Mouse (Mus musculus) myocyte (in vitro differentiated cells): ENCODE measurements around the gene Apex2. TPM values are rescaled to one million over a fixed set of nuclear protein-coding genes. Genes with fewer than 3 reads are reported as not detected.

Experiments
- H3K27me3 ChIP-seq: one replicate; pipeline ENCODE4 v1.6.1; 2011; ENCODE audit not compliant: control insufficient read depth, insufficient read depth, insufficient read length
- H3K36me3 ChIP-seq: one replicate; pipeline ENCODE4 v1.6.1; 2011; ENCODE audit not compliant: control insufficient read depth, insufficient read depth
- H3K4me2 ChIP-seq: one replicate; pipeline ENCODE4 v1.6.1; 2011; ENCODE audit warnings: low read depth, control low read depth
- H3K4me3 ChIP-seq: one replicate; pipeline ENCODE4 v1.5.1; 2011; ENCODE audit warnings: mild to moderate bottlenecking, control low read depth, moderate library complexity
- H3K79me2 ChIP-seq: one replicate; pipeline ENCODE4 v1.6.1; 2011; ENCODE audit not compliant: control insufficient read depth, insufficient read depth
- H3ac ChIP-seq: one replicate; pipeline ENCODE4 v1.6.1; 2011; ENCODE audit not compliant: control insufficient read depth, insufficient read length
- CEBPB ChIP-seq: IDR thresholded peaks from 2 replicates; pipeline ENCODE4 v1.6.1; 2011; ENCODE audit warnings: mild to moderate bottlenecking, moderate library complexity; ENCODE audit not compliant: poor library complexity, insufficient read depth, severe bottlenecking
- E2F4 ChIP-seq: IDR thresholded peaks from one replicate; pipeline ENCODE4 v1.6.1; 2011; ENCODE audit warnings: mild to moderate bottlenecking, control low read depth, moderate library complexity; ENCODE audit not compliant: insufficient read depth
- MAX ChIP-seq: IDR thresholded peaks from one replicate; pipeline ENCODE4 v1.6.1; 2011; ENCODE audit warnings: low read depth, mild to moderate bottlenecking, control low read depth
- MYOD1 ChIP-seq, 3 experiments: IDR thresholded peaks; one replicate each; pipeline ENCODE4 v1.6.1; 2011; ENCODE audit warnings: control low read depth in 2 of 3, low read depth in 2 of 3, mild to moderate bottlenecking in 2 of 3, moderate library complexity in 1 of 3; ENCODE audit not compliant: insufficient read length in 2 of 3, control insufficient read depth in 1 of 3
- MYOG ChIP-seq, 3 experiments: IDR thresholded peaks; one replicate each; pipeline ENCODE4 v1.6.1; 2011; ENCODE audit warnings: control low read depth in 2 of 3, low read depth in 2 of 3, mild to moderate bottlenecking in 2 of 3; ENCODE audit not compliant: insufficient read length in 2 of 3, control insufficient read depth in 1 of 3, insufficient read depth in 1 of 3
- POLR2A ChIP-seq: IDR thresholded peaks from one replicate; pipeline ENCODE4 v1.6.1; 2011; ENCODE audit warnings: low read depth, mild to moderate bottlenecking, control low read depth, moderate library complexity; ENCODE audit not compliant: insufficient read length
- POLR2AphosphoS2 ChIP-seq: IDR thresholded peaks from one replicate; pipeline ENCODE4 v1.6.1; 2011; ENCODE audit warnings: low read depth, control low read depth; ENCODE audit not compliant: insufficient read length
- REST ChIP-seq: IDR thresholded peaks from one replicate; pipeline ENCODE4 v1.6.1; 2011; ENCODE audit warnings: mild to moderate bottlenecking, control low read depth, moderate library complexity; ENCODE audit not compliant: insufficient read depth, insufficient read length
- SRF ChIP-seq: IDR thresholded peaks from one replicate; pipeline ENCODE4 v1.6.1; 2011; ENCODE audit warnings: low read depth; ENCODE audit not compliant: control insufficient read depth, insufficient read length
- TCF12 ChIP-seq: IDR thresholded peaks from one replicate; pipeline ENCODE4 v1.6.1; 2011; ENCODE audit warnings: mild to moderate bottlenecking, control low read depth; ENCODE audit not compliant: poor library complexity, insufficient read depth, severe bottlenecking
- TCF3 ChIP-seq: IDR thresholded peaks from one replicate; pipeline ENCODE4 v1.6.1; 2011; ENCODE audit warnings: low read depth, control low read depth; ENCODE audit not compliant: insufficient read length
- USF1 ChIP-seq: IDR thresholded peaks from one replicate; pipeline ENCODE4 v1.6.1; 2011; ENCODE audit warnings: low read depth, mild to moderate bottlenecking, control low read depth, moderate library complexity
- polyA plus RNA-seq: library from polyadenylated mRNA; unstranded; fragments of >200 nt; fragmentation: generic; extraction: Trizol; gene quantifications from one replicate; pipeline ENCODE4 v1.2.1, GENCODE M21; 2012; ENCODE audit warnings: missing spikeins

Gene Apex2
- polyA plus RNA-seq, 1 experiment = 6.2 TPM

GRCm38 (mm10) chrX:150554032-150554431, 35.6 kb downstream of the Apex2 start:
- Histone ChIP-seq H3K4me2 (no peak overlapping the region), H3K27me3 (no peaks in the 10 kb centered on the region), H3ac (no peak overlapping the region), H3K4me3 (no peak overlapping the region), H3K79me2 (no peaks in the 10 kb centered on the region), H3K36me3 (no peaks in the 10 kb centered on the region)
- TF ChIP-seq TCF12 (no peak), REST (no peak), SRF (no peak)

DNA sequence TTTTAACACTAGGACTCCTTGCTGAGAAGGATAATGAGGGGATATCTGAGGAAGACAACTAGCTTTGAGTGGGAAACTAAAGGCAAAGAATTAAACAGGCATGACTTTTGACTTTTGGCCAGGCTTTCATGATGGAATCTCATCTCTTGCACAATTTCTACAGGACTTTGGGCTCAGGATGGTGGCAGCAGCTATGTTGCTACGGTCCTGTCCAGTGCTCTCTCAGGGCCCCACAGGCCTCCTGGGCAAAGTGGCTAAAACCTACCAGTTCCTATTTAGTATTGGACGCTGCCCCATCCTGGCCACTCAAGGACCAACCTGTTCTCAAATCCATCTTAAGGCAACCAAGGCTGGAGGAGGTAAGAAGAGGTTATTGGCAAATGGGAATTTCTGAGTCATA, 37.7 kb downstream of the Apex2 start:
- no peaks in the 10 kb centered on the region for H3K27me3 ChIP-seq
- no peaks in the 10 kb centered on the region for H3K36me3 ChIP-seq
- no peak overlapping the region for H3ac ChIP-seq
- H3K4me2 ChIP-seq = no peak overlapping the region
- no peak for TF ChIP-seq CEBPB
- no peak for TF ChIP-seq MYOD1 (IDR thresholded peaks at IDR 0.05; ENCODE audit: control insufficient read depth in 1 of 3, insufficient read length in 2 of 3, low read depth in 2 of 3)
- no peak for TF ChIP-seq REST
- TF ChIP-seq MYOG (IDR thresholded peaks at IDR 0.05; ENCODE audit: control insufficient read depth in 1 of 3, insufficient read depth in 1 of 3, insufficient read length in 2 of 3, low read depth in 2 of 3) = no peak
- TF ChIP-seq E2F4 = no peak
- TF ChIP-seq POLR2AphosphoS2 = no peak
- TF ChIP-seq MAX = no peak
- no peak for TF ChIP-seq TCF12
- no peak overlapping the region for H3K4me3 ChIP-seq
- no peaks in the 10 kb centered on the region for H3K79me2 ChIP-seq

GRCm38 (mm10) chrX:150549639-150550038, 40.0 kb downstream of the Apex2 start:
- Histone ChIP-seq H3K4me3 (no peak overlapping the region), H3K79me2 (no peaks in the 10 kb centered on the region), H3K27me3 (no peaks in the 10 kb centered on the region), H3ac (no peak overlapping the region), H3K4me2 (no peak overlapping the region), H3K36me3 (no peaks in the 10 kb centered on the region)
- TF ChIP-seq USF1 = no peak
- no peak for TF ChIP-seq E2F4
- TF ChIP-seq CEBPB = no peak
- TF ChIP-seq SRF = no peak
- TF ChIP-seq REST = no peak
- TF ChIP-seq POLR2A = no peak
- TF ChIP-seq TCF3 = no peak
- TF ChIP-seq TCF12 = no peak
- TF ChIP-seq POLR2AphosphoS2 = no peak
- no peak for TF ChIP-seq MYOG (IDR thresholded peaks at IDR 0.05; ENCODE audit: control insufficient read depth in 1 of 3, insufficient read depth in 1 of 3, insufficient read length in 2 of 3, low read depth in 2 of 3)
- no peak for TF ChIP-seq MYOD1 (IDR thresholded peaks at IDR 0.05; ENCODE audit: control insufficient read depth in 1 of 3, insufficient read length in 2 of 3, low read depth in 2 of 3)
- no peak for TF ChIP-seq MAX

- no peaks in the 10 kb centered on the region for H3K79me2 ChIP-seq
- no peaks in the 10 kb centered on the region for H3K36me3 ChIP-seq
- TF ChIP-seq TCF12 (no peak), USF1 (no peak), POLR2A (no peak), REST (no peak), MYOD1 (IDR thresholded peaks at IDR 0.05; ENCODE audit: control insufficient read depth in 1 of 3, insufficient read length in 2 of 3, low read depth in 2 of 3) (no peak), CEBPB (no peak), TCF3 (no peak), E2F4 (no peak), MYOG (IDR thresholded peaks at IDR 0.05; ENCODE audit: control insufficient read depth in 1 of 3, insufficient read depth in 1 of 3, insufficient read length in 2 of 3, low read depth in 2 of 3) (no peak), POLR2AphosphoS2 (no peak), MAX (no peak), SRF (no peak)
- no peak within 1 kb of the TSS for H3K4me2 ChIP-seq
- no peaks in the 10 kb centered on the region for H3K27me3 ChIP-seq
- no peak within 1 kb of the TSS for H3ac ChIP-seq
- H3K4me3 ChIP-seq = no peak within 1 kb of the TSS
These were observed 42.4 kb downstream of the Apex2 start, which contains the start of gene Alas2 for GRCm38 (mm10) chrX:150547239-150547638. Alas2 (plus strand) TSS chrX:150547375.

- no peak overlapping the region for H3K4me3 ChIP-seq
- TF ChIP-seq POLR2AphosphoS2 = no peak
- TF ChIP-seq USF1 = no peak
- TF ChIP-seq MYOG (IDR thresholded peaks at IDR 0.05; ENCODE audit: control insufficient read depth in 1 of 3, insufficient read depth in 1 of 3, insufficient read length in 2 of 3, low read depth in 2 of 3) = no peak
- TF ChIP-seq REST = no peak
- no peak for TF ChIP-seq TCF12
- no peak for TF ChIP-seq MYOD1 (IDR thresholded peaks at IDR 0.05; ENCODE audit: control insufficient read depth in 1 of 3, insufficient read length in 2 of 3, low read depth in 2 of 3)
- no peak for TF ChIP-seq TCF3
- no peak for TF ChIP-seq CEBPB
- TF ChIP-seq E2F4 = no peak
These were observed 48.0 kb downstream of the Apex2 start for GRCm38 (mm10) chrX:150541684-150542083.

More at GRCm38 (mm10) chrX:150541684-150542083, 48.0 kb downstream of the Apex2 start:
- Histone ChIP-seq H3K27me3 (no peaks in the 10 kb centered on the region), H3K36me3 (no peaks in the 10 kb centered on the region), H3K4me2 (no peak overlapping the region), H3K79me2 (no peaks in the 10 kb centered on the region), H3ac (no peak overlapping the region)
